Mouse (Mus musculus): ENCODE measurements around the gene Gm21973. TPM values are rescaled to one million over a fixed set of nuclear protein-coding genes. Genes with fewer than 3 reads are reported as not detected.

Gm21973 gene
- total RNA-seq, 1 experiment = not detected

DNA sequence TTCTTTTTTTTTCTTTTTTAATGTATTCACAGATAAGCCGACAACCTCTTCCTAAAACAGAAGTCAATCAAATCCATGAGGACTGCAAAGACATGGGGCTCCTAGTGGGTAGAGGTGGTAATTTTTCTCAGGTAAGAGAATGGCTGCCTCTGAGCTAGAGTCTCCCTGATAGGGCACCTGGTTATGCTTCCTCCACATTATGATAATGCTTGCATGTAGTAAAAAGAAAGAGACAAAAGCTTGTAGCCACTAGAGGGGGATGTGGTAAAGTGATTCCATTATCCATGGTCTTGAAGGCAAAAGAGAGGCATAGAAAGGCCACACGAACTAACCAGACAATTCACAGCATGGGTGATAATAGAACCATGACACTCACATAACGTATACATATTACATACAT, 75.2 kb downstream of the Gm21973 start:
- DNase-seq (ENCODE audit: low read depth, low spot score) = no peak
- no peak overlapping the region for H3K9ac ChIP-seq (ENCODE audit: insufficient read depth, low read depth, low read length, poor library complexity, severe bottlenecking)
- TF ChIP-seq HCFC1 (IDR thresholded peaks at IDR 0.05; ENCODE audit: borderline replicate concordance, insufficient read depth, low read length) = no peak
- TF ChIP-seq MAFK (IDR thresholded peaks at IDR 0.05; ENCODE audit: insufficient read depth, low read depth, low read length) = no peak
- in situ Hi-C loops (cut with MboI; ENCODE audit: low sequenced_read_pairs in 2 of 2, unreplicated experiment in 2 of 2) = no loop called here
- H3K27ac ChIP-seq (ENCODE audit: insufficient read depth, low read depth, low read length, poor library complexity, severe bottlenecking) = no peak overlapping the region
- H3K4me1 ChIP-seq (ENCODE audit: control insufficient read depth in 2 of 2, insufficient read depth in 2 of 2, low read length in 2 of 2, poor library complexity in 1 of 2) = no peaks in the 10 kb centered on the region
- H3K4me3 ChIP-seq (ENCODE audit: insufficient read depth in 1 of 2, low read depth in 1 of 2, low read length in 2 of 2, poor library complexity in 1 of 2, severe bottlenecking in 1 of 2) = no peak overlapping the region
- H3K9me3 ChIP-seq (ENCODE audit: control insufficient read depth, insufficient read depth, low read depth, low read length) = no peaks in the 10 kb centered on the region
- H3K36me3 ChIP-seq (ENCODE audit: control insufficient read depth, insufficient read depth, low read length, poor library complexity, severe bottlenecking) = no peaks in the 10 kb centered on the region

DNA sequence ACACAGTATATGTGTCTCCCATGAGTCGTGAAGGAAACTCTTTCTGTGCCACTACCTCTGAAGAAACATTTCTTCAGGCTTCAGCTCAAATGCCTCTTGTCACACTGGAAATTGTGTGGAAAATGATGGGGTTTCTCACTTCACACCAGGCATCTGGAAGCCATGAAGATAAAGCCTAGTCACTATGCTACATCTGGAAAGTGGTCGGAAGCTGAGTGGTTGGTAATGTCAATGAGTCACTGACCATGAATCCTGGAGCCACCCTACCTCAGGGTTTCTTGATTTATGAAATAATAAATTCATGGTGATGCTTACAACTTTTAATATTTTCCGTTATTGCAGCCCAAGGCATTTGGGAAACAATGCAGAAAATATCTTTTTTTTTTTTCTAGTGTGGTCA, 84.7 kb downstream of the Gm21973 start:
- in situ Hi-C loops (cut with MboI; ENCODE audit: low sequenced_read_pairs in 2 of 2, unreplicated experiment in 2 of 2) = no loop called here
- TF ChIP-seq ZNF384 (IDR thresholded peaks at IDR 0.05; ENCODE audit: low read depth, low read length) = no peak
- no peak for TF ChIP-seq CHD2 (IDR thresholded peaks at IDR 0.05; ENCODE audit: low read depth, low read length)
- TF ChIP-seq ZC3H11A (IDR thresholded peaks at IDR 0.05; ENCODE audit: borderline replicate concordance, low read depth, low read length) = no peak
- TF ChIP-seq HCFC1 (IDR thresholded peaks at IDR 0.05; ENCODE audit: borderline replicate concordance, insufficient read depth, low read length) = no peak
- TF ChIP-seq MAFK (IDR thresholded peaks at IDR 0.05; ENCODE audit: insufficient read depth, low read depth, low read length) = no peak
- DNase-seq (ENCODE audit: low read depth, low spot score) = no peak
- no peak overlapping the region for H3K27ac ChIP-seq (ENCODE audit: insufficient read depth, low read depth, low read length, poor library complexity, severe bottlenecking)
- H3K9me3 ChIP-seq (ENCODE audit: control insufficient read depth, insufficient read depth, low read depth, low read length) = no peaks in the 10 kb centered on the region
- H3K9ac ChIP-seq (ENCODE audit: insufficient read depth, low read depth, low read length, poor library complexity, severe bottlenecking) = no peak overlapping the region
- no peak overlapping the region for H3K4me3 ChIP-seq (ENCODE audit: insufficient read depth in 1 of 2, low read depth in 1 of 2, low read length in 2 of 2, poor library complexity in 1 of 2, severe bottlenecking in 1 of 2)
- H3K4me1 ChIP-seq (ENCODE audit: control insufficient read depth in 2 of 2, insufficient read depth in 2 of 2, low read length in 2 of 2, poor library complexity in 1 of 2) = no peaks in the 10 kb centered on the region
- no peaks in the 10 kb centered on the region for H3K36me3 ChIP-seq (ENCODE audit: control insufficient read depth, insufficient read depth, low read length, poor library complexity, severe bottlenecking)

DNA sequence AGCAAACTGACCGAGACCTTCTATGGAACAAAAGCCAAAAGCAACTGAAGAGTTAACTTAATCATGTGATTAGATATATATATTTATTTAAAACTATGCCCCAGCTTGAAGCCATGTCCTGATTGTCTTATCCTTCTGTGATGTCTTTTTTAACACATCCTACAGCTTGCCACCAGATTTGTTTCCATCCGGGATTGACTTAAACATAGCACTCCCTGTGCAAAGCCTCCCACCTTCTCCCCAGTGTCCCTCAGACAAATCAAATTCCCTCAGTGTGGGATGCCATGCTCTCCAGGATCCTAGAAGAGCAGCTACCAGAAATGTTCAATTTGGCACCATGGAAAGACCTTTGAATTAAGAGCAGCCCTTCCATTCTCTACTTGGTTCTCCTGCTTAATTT, 85.7 kb downstream of the Gm21973 start:
- Histone ChIP-seq H3K4me3 (ENCODE audit: insufficient read depth in 1 of 2, low read depth in 1 of 2, low read length in 2 of 2, poor library complexity in 1 of 2, severe bottlenecking in 1 of 2) (no peak overlapping the region), H3K36me3 (ENCODE audit: control insufficient read depth, insufficient read depth, low read length, poor library complexity, severe bottlenecking) (no peaks in the 10 kb centered on the region), H3K4me1 (ENCODE audit: control insufficient read depth in 2 of 2, insufficient read depth in 2 of 2, low read length in 2 of 2, poor library complexity in 1 of 2) (no peaks in the 10 kb centered on the region), H3K9me3 (ENCODE audit: control insufficient read depth, insufficient read depth, low read depth, low read length) (no peaks in the 10 kb centered on the region), H3K27ac (ENCODE audit: insufficient read depth, low read depth, low read length, poor library complexity, severe bottlenecking) (no peak overlapping the region), H3K9ac (ENCODE audit: insufficient read depth, low read depth, low read length, poor library complexity, severe bottlenecking) (no peak overlapping the region)
- DNase-seq (ENCODE audit: low read depth, low spot score) = no peak
- in situ Hi-C loops (cut with MboI; ENCODE audit: low sequenced_read_pairs in 2 of 2, unreplicated experiment in 2 of 2) = no loop called here
- TF ChIP-seq ZNF384 (IDR thresholded peaks at IDR 0.05; ENCODE audit: low read depth, low read length) (no peak), MAFK (IDR thresholded peaks at IDR 0.05; ENCODE audit: insufficient read depth, low read depth, low read length) (no peak), CHD2 (IDR thresholded peaks at IDR 0.05; ENCODE audit: low read depth, low read length) (no peak), HCFC1 (IDR thresholded peaks at IDR 0.05; ENCODE audit: borderline replicate concordance, insufficient read depth, low read length) (no peak), ZC3H11A (IDR thresholded peaks at IDR 0.05; ENCODE audit: borderline replicate concordance, low read depth, low read length) (no peak)

DNA sequence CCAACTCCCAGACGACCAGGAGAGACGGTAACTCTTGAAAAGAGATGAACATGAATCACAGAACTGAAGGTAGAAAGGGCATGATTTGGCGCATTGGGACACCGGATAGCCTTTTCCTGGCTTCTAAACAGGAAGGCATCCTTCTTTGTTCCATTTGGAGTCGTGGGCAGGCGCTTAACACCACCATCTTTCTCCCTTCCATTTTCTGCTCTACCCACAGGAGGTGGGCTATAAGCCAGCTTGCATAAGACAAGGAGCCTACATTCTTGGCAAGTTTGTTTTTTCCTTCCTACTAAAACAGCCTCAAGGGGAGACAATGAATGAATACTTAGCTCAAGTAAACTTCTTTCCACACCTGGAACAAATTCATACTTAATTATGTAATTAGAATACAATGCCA, 88.5 kb downstream of the Gm21973 start:
- H3K9ac ChIP-seq (ENCODE audit: insufficient read depth, low read depth, low read length, poor library complexity, severe bottlenecking) = no peak overlapping the region
- no peak overlapping the region for H3K27ac ChIP-seq (ENCODE audit: insufficient read depth, low read depth, low read length, poor library complexity, severe bottlenecking)
- no peak for DNase-seq (ENCODE audit: low read depth, low spot score)
- H3K9me3 ChIP-seq (ENCODE audit: control insufficient read depth, insufficient read depth, low read depth, low read length) = no peaks in the 10 kb centered on the region
- no peak for TF ChIP-seq ZC3H11A (IDR thresholded peaks at IDR 0.05; ENCODE audit: borderline replicate concordance, low read depth, low read length)
- no peak for TF ChIP-seq MAFK (IDR thresholded peaks at IDR 0.05; ENCODE audit: insufficient read depth, low read depth, low read length)
- TF ChIP-seq HCFC1 (IDR thresholded peaks at IDR 0.05; ENCODE audit: borderline replicate concordance, insufficient read depth, low read length) = no peak
- TF ChIP-seq ZNF384 (IDR thresholded peaks at IDR 0.05; ENCODE audit: low read depth, low read length) = no peak
- TF ChIP-seq CHD2 (IDR thresholded peaks at IDR 0.05; ENCODE audit: low read depth, low read length) = no peak
- no peaks in the 10 kb centered on the region for H3K36me3 ChIP-seq (ENCODE audit: control insufficient read depth, insufficient read depth, low read length, poor library complexity, severe bottlenecking)
- in situ Hi-C loops (cut with MboI; ENCODE audit: low sequenced_read_pairs in 2 of 2, unreplicated experiment in 2 of 2) = no loop called here
- H3K4me1 ChIP-seq (ENCODE audit: control insufficient read depth in 2 of 2, insufficient read depth in 2 of 2, low read length in 2 of 2, poor library complexity in 1 of 2) = no peaks in the 10 kb centered on the region
- no peak overlapping the region for H3K4me3 ChIP-seq (ENCODE audit: insufficient read depth in 1 of 2, low read depth in 1 of 2, low read length in 2 of 2, poor library complexity in 1 of 2, severe bottlenecking in 1 of 2)

DNA sequence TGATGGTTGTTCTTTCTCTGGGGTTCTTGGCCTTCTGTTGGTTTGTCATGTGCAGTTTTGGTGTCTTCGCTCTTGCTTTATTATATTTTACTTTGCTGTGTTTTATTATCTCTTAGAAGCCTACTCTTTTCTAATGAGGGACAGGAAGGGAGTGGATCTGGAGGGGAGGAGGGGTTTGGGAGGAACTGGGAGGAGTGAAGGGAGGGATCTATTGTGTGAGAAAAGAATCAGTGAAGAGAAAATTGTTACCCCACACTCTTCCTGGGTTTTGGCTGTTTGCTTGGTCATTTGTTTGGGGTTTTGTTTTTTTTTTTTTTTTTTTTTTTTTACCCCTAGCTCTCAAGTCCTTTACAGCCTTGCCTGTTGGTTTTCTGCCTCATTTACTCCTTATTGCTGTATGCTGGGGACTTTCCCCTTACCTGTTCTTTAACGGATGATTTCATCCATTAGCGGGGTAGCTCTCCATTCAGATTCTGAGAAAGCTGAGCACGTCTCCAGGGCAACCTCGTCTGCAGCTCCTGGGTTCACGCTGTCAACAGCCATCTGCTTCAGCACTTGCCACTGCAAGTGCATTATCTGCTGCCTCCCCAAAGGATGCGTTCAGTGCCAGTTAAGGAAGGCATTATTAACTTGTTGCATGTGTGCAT, 96.1 kb downstream of the Gm21973 start:
- H3K4me3 ChIP-seq (ENCODE audit: insufficient read depth in 1 of 2, low read depth in 1 of 2, low read length in 2 of 2, poor library complexity in 1 of 2, severe bottlenecking in 1 of 2) = no peak overlapping the region
- H3K9ac ChIP-seq (ENCODE audit: insufficient read depth, low read depth, low read length, poor library complexity, severe bottlenecking) = no peak overlapping the region
- H3K27ac ChIP-seq (ENCODE audit: insufficient read depth, low read depth, low read length, poor library complexity, severe bottlenecking) = no peak overlapping the region
- in situ Hi-C loops (cut with MboI; ENCODE audit: low sequenced_read_pairs in 2 of 2, unreplicated experiment in 2 of 2) = no loop called here
- DNase-seq (ENCODE audit: low read depth, low spot score) = no peak
- 0 out of 2 replicates have a peak, but pooled peaks have one; percentile 11 for TF ChIP-seq ZNF384 (IDR thresholded peaks at IDR 0.05; ENCODE audit: low read depth, low read length)
- no peak for TF ChIP-seq CHD2 (IDR thresholded peaks at IDR 0.05; ENCODE audit: low read depth, low read length)
- H3K4me1 ChIP-seq (ENCODE audit: control insufficient read depth in 2 of 2, insufficient read depth in 2 of 2, low read length in 2 of 2, poor library complexity in 1 of 2) = no peaks in the 10 kb centered on the region
- no peaks in the 10 kb centered on the region for H3K36me3 ChIP-seq (ENCODE audit: control insufficient read depth, insufficient read depth, low read length, poor library complexity, severe bottlenecking)
- H3K9me3 ChIP-seq (ENCODE audit: control insufficient read depth, insufficient read depth, low read depth, low read length) = no peaks in the 10 kb centered on the region

Data from ES-E14 (cell line).